Mouse (Mus musculus) cerebellum, adult 2 months (tissue): ENCODE results near the gene Vegfb. TPM values are rescaled to one million over a fixed set of nuclear protein-coding genes. Genes with fewer than 3 reads are reported as not detected.

Source experiments
- DNase-seq, 2 experiments: peaks; one replicate each; pipeline ENCODE4 v3.0.0; 2021
- H3K27ac ChIP-seq: fragments of 200-500 bp; 2 replicates; pipeline ENCODE4 v1.5.1; 2012; ENCODE audit warnings: low read length, control low read depth, inconsistent platforms; ENCODE audit not compliant: insufficient read depth
- H3K27me3 ChIP-seq: fragments of 200-500 bp; 2 replicates; pipeline ENCODE4 v1.6.1; 2012; ENCODE audit warnings: inconsistent platforms, mild to moderate bottlenecking, low read length, moderate library complexity; ENCODE audit not compliant: control insufficient read depth, insufficient read depth
- H3K4me1 ChIP-seq: fragments of 200-500 bp; 2 replicates; pipeline ENCODE4 v1.6.1; 2011; ENCODE audit warnings: low read length; ENCODE audit not compliant: control insufficient read depth, insufficient read depth
- H3K4me3 ChIP-seq: fragments of 200-500 bp; replicated peaks from 2 replicates; pipeline ENCODE3; 2011; ENCODE audit warnings: mild to moderate bottlenecking, low read depth, low read length, control low read depth; ENCODE audit not compliant: insufficient read depth
- CTCF ChIP-seq: fragments of 200-500 bp; IDR thresholded peaks from 2 replicates; pipeline ENCODE4 v1.5.1; 2011; ENCODE audit warnings: low read depth, mild to moderate bottlenecking, control low read depth, low read length, moderate library complexity, borderline replicate concordance; ENCODE audit not compliant: insufficient read depth
- POLR2A ChIP-seq: fragments of 200-500 bp; IDR thresholded peaks from 2 replicates; pipeline ENCODE4 v1.6.1; 2011; ENCODE audit warnings: low read length, control low read depth, borderline replicate concordance; ENCODE audit not compliant: insufficient read depth
- WGBS: fragments of 180-500 bp; shearing (Covaris S2); methylation state at CpG from one replicate; pipeline ENCODE4 v1.1.7; 2018; 5-methylcytosine and 5-hydroxymethylcytosine counted together
- polyA plus RNA-seq: library from polyadenylated mRNA; depleted of rRNA; stranded (reverse); fragments of >200 nt; gene quantifications from 2 replicates; pipeline ENCODE4 v1.2.3, GENCODE M21; 2012; rRNA removed

Gene Vegfb
- polyA plus RNA-seq, 1 experiment: 100.0 TPM

GRCm38 (mm10) chr19:6933102-6933435 lies 54.4 kb downstream of the Vegfb start:
- H3K27me3 ChIP-seq: no peaks in the 10 kb centered on the region
- peaks cover 11% of the 10 kb centered on the region for H3K4me1 ChIP-seq
- no peak for TF ChIP-seq CTCF
- TF ChIP-seq POLR2A: no peak
- WGBS: 53% methylated on average over 4 of the region's 4 CpGs
- no peak overlapping the region for H3K4me3 ChIP-seq
- no peak overlapping the region for H3K27ac ChIP-seq
- DNase-seq: peak in 1 of 2 experiments; percentile 49

Other genes with a start within 250 kb of the Vegfb start
- gene Rps6ka4, start 147.0 kb downstream of the Vegfb start, polyA plus RNA-seq: 26.3 and 28.7 TPM in 2 replicates
- 1.7 and 2.1 TPM in 2 replicates for gene Ccdc88b, start 129.4 kb downstream of the Vegfb start, polyA plus RNA-seq
- 122 and 124 TPM in 2 replicates for gene Trmt112, start 78.0 kb downstream of the Vegfb start, polyA plus RNA-seq
- 500 and 537 TPM in 2 replicates for gene Prdx5, start 77.5 kb downstream of the Vegfb start, polyA plus RNA-seq
- gene Esrra, start 65.8 kb downstream of the Vegfb start, polyA plus RNA-seq: 95.3 and 103 TPM in 2 replicates
- 2.8 and 3.2 TPM in 2 replicates for gene Catsperz, start 62.3 kb downstream of the Vegfb start, polyA plus RNA-seq
- 5.8 and 5.9 TPM in 2 replicates for gene Kcnk4, start 53.1 kb downstream of the Vegfb start, polyA plus RNA-seq
- gene Bad, start 45.8 kb downstream of the Vegfb start, polyA plus RNA-seq: 71.6 and 73.8 TPM in 2 replicates
- gene Gpr137, start 45.2 kb downstream of the Vegfb start, polyA plus RNA-seq: 125 and 127 TPM in 2 replicates
- 50.1 and 51.7 TPM in 2 replicates for gene Ppp1r14b, start 12.7 kb downstream of the Vegfb start, polyA plus RNA-seq
- gene Plcb3, start 11.2 kb downstream of the Vegfb start, polyA plus RNA-seq: 53.2 and 57.6 TPM in 2 replicates
- gene Fkbp2, start 7.2 kb downstream of the Vegfb start, polyA plus RNA-seq: 214 and 257 TPM in 2 replicates
- gene Dnajc4, start 4.9 kb upstream of the Vegfb start, polyA plus RNA-seq: 63.6 and 66.4 TPM in 2 replicates
- 40.4 and 43.5 TPM in 2 replicates for gene Nudt22, start 8.5 kb upstream of the Vegfb start, polyA plus RNA-seq
- 29.6 and 31.3 TPM in 2 replicates for gene Trpt1, start 8.5 kb upstream of the Vegfb start, polyA plus RNA-seq
- gene Fermt3, start 31.8 kb upstream of the Vegfb start, polyA plus RNA-seq: 2.2 and 2.3 TPM in 2 replicates
- gene Stip1, start 52.3 kb upstream of the Vegfb start, polyA plus RNA-seq: 215 and 217 TPM in 2 replicates
- gene Macrod1, start 69.2 kb upstream of the Vegfb start, polyA plus RNA-seq: 30.8 and 33.8 TPM in 2 replicates
- gene Flrt1, start 118.1 kb upstream of the Vegfb start, polyA plus RNA-seq: 5.4 and 6.2 TPM in 2 replicates
- 234 and 248 TPM in 2 replicates for gene Otub1, start 218.7 kb upstream of the Vegfb start, polyA plus RNA-seq
- gene Cox8a, start 230.0 kb upstream of the Vegfb start, polyA plus RNA-seq: 1,171 and 1,228 TPM in 2 replicates